Mouse (Mus musculus) testis, adult 2 months (tissue): Measurements from ENCODE around the gene Mdga1.

Experiments used
- CTCF ChIP-seq: fragments of 200-500 bp; IDR thresholded peaks from 2 replicates; pipeline ENCODE4 v1.5.1; 2012; ENCODE audit warnings: low read depth, mild to moderate bottlenecking, inconsistent platforms, low read length, moderate library complexity; ENCODE audit not compliant: control insufficient read depth, insufficient read depth, insufficient replicate concordance
- POLR2A ChIP-seq: fragments of 200-500 bp; IDR thresholded peaks from 2 replicates; pipeline ENCODE4 v1.6.1; 2012; ENCODE audit warnings: low read depth, mild to moderate bottlenecking, inconsistent platforms, low read length, moderate library complexity; ENCODE audit not compliant: control insufficient read depth

- TF ChIP-seq POLR2A (no peak), CTCF (no peak)
Measured at GRCm38 (mm10) chr17:30007883-30008282, 38.0 kb upstream of the Mdga1 start.
